Mouse (Mus musculus) midbrain, embryonic 10.5 days (tissue): ENCODE data around the gene Fbxo21. TPM values are rescaled to one million over a fixed set of nuclear protein-coding genes. Genes with fewer than 3 reads are reported as not detected.

Experiments
- DNase-seq: peaks from one replicate; pipeline ENCODE4 v3.0.0-alpha.2; 2017; ENCODE audit warnings: low spot score
- H3K27ac ChIP-seq: fragments of 300-500 bp; sonication (generic); replicated peaks from 2 replicates; pipeline ENCODE4 v1.5.1; 2016; ENCODE audit warnings: mild to moderate bottlenecking
- H3K27me3 ChIP-seq: fragments of 300-500 bp; sonication (generic); 2 replicates; pipeline ENCODE4 v1.6.1; 2016; ENCODE audit warnings: low read depth, mild to moderate bottlenecking; ENCODE audit not compliant: poor library complexity, severe bottlenecking
- H3K36me3 ChIP-seq: fragments of 300-500 bp; sonication (generic); 2 replicates; pipeline ENCODE4 v1.6.1; 2016; ENCODE audit warnings: mild to moderate bottlenecking, moderate library complexity
- H3K4me1 ChIP-seq: fragments of 300-500 bp; sonication (generic); 2 replicates; pipeline ENCODE4 v1.6.1; 2016
- H3K4me3 ChIP-seq: fragments of 300-500 bp; sonication (generic); 2 replicates; pipeline ENCODE4 v1.5.1; 2016; ENCODE audit warnings: mild to moderate bottlenecking, moderate library complexity
- H3K9me3 ChIP-seq: fragments of 300-500 bp; sonication (generic); replicated peaks from 2 replicates; pipeline ENCODE4 v1.6.1; 2016; ENCODE audit warnings: mild to moderate bottlenecking
- WGBS: fragments of 180-500 bp; shearing (Covaris S2); methylation state at CpG from one replicate; pipeline ENCODE4 v1.1.7; 2016; 5-methylcytosine and 5-hydroxymethylcytosine counted together
- polyA plus RNA-seq: library from polyadenylated mRNA; unstranded; fragments of >200 nt; fragmentation: Nextera tagmentation; extraction: Ambion mirVana; gene quantifications from 2 replicates; pipeline ENCODE4 v1.2.1, GENCODE M21; 2016

Gene Fbxo21
- polyA plus RNA-seq, 1 experiment from 2014 or later = 105 TPM

- H3K36me3 ChIP-seq = peaks cover 100% of the 10 kb centered on the region
Observed at GRCm38 (mm10) chr5:117987891-117988290, 11.4 kb downstream of the Fbxo21 start.

DNA sequence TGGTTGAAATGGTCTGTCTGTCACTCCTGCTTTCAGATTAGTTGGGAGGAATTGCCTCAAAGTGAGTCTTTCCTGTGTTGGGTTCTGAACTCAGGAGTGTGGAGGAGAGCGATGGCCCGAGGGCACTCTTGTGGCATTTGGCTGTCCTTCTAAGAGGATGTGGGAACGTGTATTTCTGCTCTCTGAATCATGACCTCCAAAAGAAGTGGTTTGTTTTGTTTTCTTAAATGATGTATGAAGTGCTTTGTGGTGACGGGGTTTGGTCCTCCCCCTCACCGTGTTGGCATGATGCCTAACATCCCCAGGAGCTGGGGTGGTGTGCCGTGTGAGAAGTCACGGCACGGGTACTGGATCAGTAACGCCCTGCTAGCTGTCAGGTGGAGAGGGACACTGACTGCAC, 11.8 kb downstream of the Fbxo21 start:
- Histone ChIP-seq H3K4me1 (peaks cover 8% of the 10 kb centered on the region), H3K4me3 (no peak overlapping the region), H3K27ac (no peak overlapping the region), H3K9me3 (no peaks in the 10 kb centered on the region), H3K36me3 (peaks cover 100% of the 10 kb centered on the region), H3K27me3 (no peaks in the 10 kb centered on the region)
- 94% methylated on average over 9 of the region's 9 CpGs for WGBS
- no peak for DNase-seq

More at GRCm38 (mm10) chr5:117987891-117988290, 11.4 kb downstream of the Fbxo21 start:
- H3K9me3 ChIP-seq = no peaks in the 10 kb centered on the region
- 91% methylated on average over 3 of the region's 3 CpGs for WGBS
- H3K27me3 ChIP-seq = no peaks in the 10 kb centered on the region
- H3K4me3 ChIP-seq = no peak overlapping the region
- H3K27ac ChIP-seq = no peak overlapping the region
- H3K4me1 ChIP-seq = peaks cover 8% of the 10 kb centered on the region
- DNase-seq = no peak

DNA sequence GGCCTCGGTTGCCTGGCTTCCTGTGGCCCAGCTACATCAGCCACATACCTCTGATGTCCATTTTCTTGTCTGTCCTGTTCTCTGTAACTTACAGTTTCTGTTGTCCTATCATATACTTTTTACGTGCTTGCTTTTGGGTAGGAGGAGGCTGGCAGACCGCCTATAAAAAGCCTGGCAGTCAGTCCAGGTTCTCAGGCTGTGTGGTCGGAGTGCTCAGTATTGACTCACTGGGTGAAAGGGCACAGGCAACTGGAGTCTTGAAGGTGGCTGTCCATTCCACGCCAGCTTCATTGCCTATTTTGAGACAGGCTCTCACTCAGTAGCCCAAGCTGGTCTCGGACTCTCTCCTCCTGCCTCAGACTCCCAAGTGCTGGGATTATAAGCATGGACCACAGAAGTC, 13.2 kb downstream of the Fbxo21 start:
- H3K9me3 ChIP-seq = no peaks in the 10 kb centered on the region
- peaks cover 100% of the 10 kb centered on the region for H3K36me3 ChIP-seq
- DNase-seq = no peak
- no peaks in the 10 kb centered on the region for H3K4me1 ChIP-seq
- H3K27ac ChIP-seq = no peak overlapping the region
- 95% methylated on average over 6 of the region's 6 CpGs for WGBS
- no peaks in the 10 kb centered on the region for H3K27me3 ChIP-seq
- no peak overlapping the region for H3K4me3 ChIP-seq

GRCm38 (mm10) chr5:117990957-117991356, 14.4 kb downstream of the Fbxo21 start:
- DNase-seq = no peak
- no peaks in the 10 kb centered on the region for H3K27me3 ChIP-seq

GRCm38 (mm10) chr5:117993550-117993949, 17.0 kb downstream of the Fbxo21 start:
- DNase-seq = no peak
- H3K27me3 ChIP-seq = no peaks in the 10 kb centered on the region
- 98% methylated on average over 6 of the region's 6 CpGs for WGBS
- H3K4me1 ChIP-seq = peaks cover 14% of the 10 kb centered on the region
- peaks cover 100% of the 10 kb centered on the region for H3K36me3 ChIP-seq
- H3K4me3 ChIP-seq = no peak overlapping the region
- no peaks in the 10 kb centered on the region for H3K9me3 ChIP-seq
- H3K27ac ChIP-seq = no peak overlapping the region

More at GRCm38 (mm10) chr5:117990957-117991356, 14.4 kb downstream of the Fbxo21 start:
- H3K27ac ChIP-seq = no peak overlapping the region
- no peaks in the 10 kb centered on the region for H3K9me3 ChIP-seq
- peaks cover 100% of the 10 kb centered on the region for H3K36me3 ChIP-seq
- H3K4me3 ChIP-seq = no peak overlapping the region
- no peaks in the 10 kb centered on the region for H3K4me1 ChIP-seq
- 91% methylated on average over 3 of the region's 3 CpGs for WGBS

- Histone ChIP-seq H3K4me3 (no peak overlapping the region), H3K36me3 (peaks cover 100% of the 10 kb centered on the region), H3K27ac (no peak overlapping the region), H3K27me3 (no peaks in the 10 kb centered on the region), H3K4me1 (peaks cover 14% of the 10 kb centered on the region), H3K9me3 (no peaks in the 10 kb centered on the region)
- WGBS = 94% methylated on average over 8 of the region's 8 CpGs
- DNase-seq = no peak
Observed at GRCm38 (mm10) chr5:117995372-117995901, 18.9 kb downstream of the Fbxo21 start.

- Histone ChIP-seq H3K27me3 (no peaks in the 10 kb centered on the region), H3K27ac (no peak overlapping the region), H3K9me3 (no peaks in the 10 kb centered on the region), H3K4me3 (no peak overlapping the region), H3K4me1 (peaks cover 14% of the 10 kb centered on the region), H3K36me3 (peaks cover 100% of the 10 kb centered on the region)
- DNase-seq = no peak
- WGBS = 91% methylated on average over 6 of the region's 6 CpGs
Observed at GRCm38 (mm10) chr5:117995911-117996310, 19.4 kb downstream of the Fbxo21 start.

DNA sequence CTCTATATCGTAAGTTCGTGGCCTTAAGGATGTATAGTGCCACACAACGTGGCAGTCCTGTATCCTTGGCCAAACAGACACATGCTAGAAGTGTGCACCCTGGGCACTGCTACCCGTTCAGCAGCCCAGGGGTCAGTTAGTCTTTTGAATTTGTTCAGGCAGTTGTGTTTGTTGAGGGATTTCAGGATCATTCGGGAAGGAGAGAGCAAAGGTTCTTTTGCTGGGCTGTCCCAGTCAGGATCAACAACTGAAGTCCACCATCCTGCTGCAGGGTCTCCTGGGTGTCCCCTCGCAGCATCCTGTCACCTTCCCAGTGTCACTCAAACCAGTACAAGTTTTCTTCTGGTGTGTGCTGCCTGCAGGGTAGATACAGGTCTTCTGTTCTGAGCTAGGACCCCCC, 20.1 kb downstream of the Fbxo21 start:
- Histone ChIP-seq H3K4me3 (no peak overlapping the region), H3K36me3 (peaks cover 100% of the 10 kb centered on the region), H3K27me3 (no peaks in the 10 kb centered on the region), H3K4me1 (peaks cover 14% of the 10 kb centered on the region), H3K27ac (no peak overlapping the region), H3K9me3 (no peaks in the 10 kb centered on the region)
- WGBS = 83% methylated on average over 6 of the region's 6 CpGs
- no peak for DNase-seq

DNA sequence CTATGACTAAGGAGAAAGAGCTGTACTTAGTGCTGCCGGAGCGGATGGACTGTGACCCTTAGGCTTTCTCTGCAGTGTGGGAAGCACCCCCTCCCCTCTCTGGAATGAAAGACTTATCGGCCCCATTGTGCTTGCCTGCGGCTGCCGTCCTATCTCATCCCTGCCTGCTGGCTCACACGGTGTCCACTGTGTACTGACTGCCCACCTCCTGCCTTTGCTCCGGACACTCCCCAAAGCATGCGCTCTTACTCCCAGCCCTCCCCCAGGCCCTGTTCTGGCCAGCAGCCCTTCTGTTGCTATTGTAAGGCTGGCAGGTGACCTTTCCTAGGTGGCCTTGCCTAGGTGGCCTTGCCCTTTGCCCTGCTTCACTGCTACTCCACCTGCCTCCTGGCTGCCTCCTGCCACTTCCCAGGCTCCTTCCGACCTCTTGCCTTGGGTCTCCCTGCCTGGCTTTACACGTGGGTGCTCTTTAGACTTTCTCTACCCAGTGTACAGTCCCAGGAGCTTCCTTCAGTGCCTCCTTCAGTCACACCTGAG, 21.0 kb downstream of the Fbxo21 start:
- H3K27ac ChIP-seq = 0 out of 2 replicates have a peak overlapping the region, but pooled peaks have one; percentile 3
- no peaks in the 10 kb centered on the region for H3K9me3 ChIP-seq
- no peak for DNase-seq
- H3K27me3 ChIP-seq = no peaks in the 10 kb centered on the region
- no peak overlapping the region for H3K4me3 ChIP-seq
- peaks cover 100% of the 10 kb centered on the region for H3K36me3 ChIP-seq
- H3K4me1 ChIP-seq = peaks cover 14% of the 10 kb centered on the region
- WGBS = 41% methylated on average over 10 of the region's 10 CpGs

DNA sequence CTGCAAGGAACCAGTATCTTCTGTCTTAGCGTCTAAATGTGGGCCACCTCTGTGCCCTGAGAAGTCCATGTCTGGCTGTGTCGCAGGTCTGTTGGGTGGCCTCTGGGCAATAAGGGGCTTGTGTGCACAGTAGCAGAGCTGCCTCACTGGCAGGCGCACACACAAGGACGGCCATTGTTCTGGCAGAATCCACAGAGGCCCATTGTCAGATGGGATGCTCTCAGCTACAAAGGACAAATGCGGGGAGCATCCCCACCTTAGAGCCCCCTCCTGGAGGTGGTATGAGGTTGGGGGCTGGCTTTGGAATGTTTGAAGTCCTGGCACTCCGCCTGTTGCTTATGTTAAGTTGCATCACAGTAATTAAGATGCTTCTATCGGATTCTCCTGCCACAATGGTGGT, 22.5 kb downstream of the Fbxo21 start:
- no peaks in the 10 kb centered on the region for H3K9me3 ChIP-seq
- no peak overlapping the region for H3K4me3 ChIP-seq
- no peak for DNase-seq
- H3K4me1 ChIP-seq = peaks cover 14% of the 10 kb centered on the region
- H3K27ac ChIP-seq = no peak overlapping the region
- H3K27me3 ChIP-seq = no peaks in the 10 kb centered on the region
- WGBS = 86% methylated on average over 7 of the region's 7 CpGs
- H3K36me3 ChIP-seq = peaks cover 100% of the 10 kb centered on the region

GRCm38 (mm10) chr5:117999584-117999983, 23.1 kb downstream of the Fbxo21 start:
- Histone ChIP-seq H3K9me3 (no peaks in the 10 kb centered on the region), H3K36me3 (peaks cover 100% of the 10 kb centered on the region), H3K27ac (no peak overlapping the region), H3K4me3 (no peak overlapping the region), H3K4me1 (peaks cover 14% of the 10 kb centered on the region), H3K27me3 (no peaks in the 10 kb centered on the region)
- DNase-seq = no peak
- WGBS = 91% methylated on average over 11 of the region's 11 CpGs

DNA sequence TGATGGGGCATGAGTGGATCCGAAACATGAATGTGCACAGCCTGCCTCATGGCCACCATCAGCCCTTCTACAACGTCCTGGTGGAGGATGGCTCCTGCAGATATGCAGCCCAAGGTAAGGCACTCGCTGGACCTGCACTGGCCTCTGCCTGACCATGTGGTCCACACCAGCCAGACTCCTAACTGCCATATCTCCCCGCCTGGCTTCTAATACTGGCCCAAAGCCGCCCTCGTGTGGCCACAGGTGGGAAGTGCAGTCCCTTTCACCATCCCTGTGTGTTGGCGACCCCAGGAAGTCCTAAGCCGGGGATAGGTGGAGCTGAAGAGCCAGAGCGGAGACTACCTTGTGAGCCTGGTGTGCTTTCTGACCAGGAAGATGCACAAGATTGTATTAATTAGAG, 25.5 kb downstream of the Fbxo21 start:
- WGBS = 39% methylated on average over 9 of the region's 9 CpGs

GRCm38 (mm10) chr5:118004619-118005018, 28.1 kb downstream of the Fbxo21 start:
- H3K27me3 ChIP-seq = no peaks in the 10 kb centered on the region
- H3K36me3 ChIP-seq = peaks cover 100% of the 10 kb centered on the region
- peak; percentile 31 for DNase-seq
- no peak overlapping the region for H3K4me3 ChIP-seq
- 84% methylated on average over 8 of the region's 8 CpGs for WGBS
- H3K4me1 ChIP-seq = peaks cover 5% of the 10 kb centered on the region; the same call in 1 of the 2 replicates
- H3K27ac ChIP-seq = no peak overlapping the region
- no peaks in the 10 kb centered on the region for H3K9me3 ChIP-seq

More for the DNA sequence above, 25.5 kb downstream of the Fbxo21 start:
- H3K9me3 ChIP-seq = no peaks in the 10 kb centered on the region
- peaks cover 17% of the 10 kb centered on the region for H3K4me1 ChIP-seq
- peak; percentile 79 for DNase-seq
- H3K4me3 ChIP-seq = no peak overlapping the region
- peaks cover 100% of the 10 kb centered on the region for H3K36me3 ChIP-seq
- no peak overlapping the region for H3K27ac ChIP-seq
- no peaks in the 10 kb centered on the region for H3K27me3 ChIP-seq
